In the genomic region with DNA sequence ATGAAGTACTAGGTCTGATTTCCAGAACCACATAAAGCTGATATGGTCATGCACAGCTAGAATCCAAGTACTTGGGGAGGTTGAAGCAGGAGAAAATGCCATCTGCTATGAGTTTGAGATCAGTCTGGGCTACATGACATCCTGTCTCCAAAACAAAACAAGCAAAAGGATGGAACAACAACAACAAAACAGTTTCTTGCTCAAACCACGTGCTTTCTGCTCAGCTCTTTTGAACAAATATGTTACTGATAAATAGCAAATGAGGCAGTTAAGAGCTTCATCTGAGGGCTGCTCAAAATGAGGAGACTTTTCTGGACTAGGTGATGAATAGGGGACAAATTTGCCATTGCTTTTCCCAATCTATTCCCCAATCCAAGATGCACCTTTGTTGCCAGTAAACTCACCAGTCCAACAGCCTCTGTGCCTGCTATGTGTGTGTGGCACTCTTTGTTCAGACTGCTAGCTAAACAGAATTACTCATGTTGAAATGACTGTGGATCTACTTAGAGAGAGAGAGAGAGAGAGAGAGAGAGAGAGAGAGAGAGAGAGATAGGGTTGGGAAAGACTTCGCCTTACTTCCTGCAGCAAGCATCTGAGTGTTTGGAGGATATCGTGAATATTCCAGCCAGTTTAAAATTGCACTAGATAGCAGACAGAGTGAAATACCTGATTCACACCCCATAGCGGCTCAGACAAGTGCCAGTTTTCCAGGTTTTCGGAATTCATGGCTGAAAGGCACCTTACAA, we compare ENCODE assay signal across 9 mouse cellular contexts. TPM values are rescaled to one million over a fixed set of nuclear protein-coding genes. Genes with fewer than 3 reads are reported as not detected.
DNase-seq lines count a peak whose midpoint lies in the region; ATAC-seq and TF ChIP-seq lines count a peak whose summit lies in the region.
"Had no signal": no experiment of that assay in that cellular context is flagged by ENCODE, and none has a peak within 500 bp of the region (broad histone marks: within the 10 kb centered on the region; RNA-seq: fewer than 3 reads in every experiment).

No protein-coding gene starts in this region.

- peak overlapping the region; percentile 95 for H3K4me2 ChIP-seq in forebrain, embryonic 11.5 days (ENCODE audit: low read depth, low read length, severe bottlenecking)
- H3K4me2 ChIP-seq in liver, embryonic 14.5 days (ENCODE audit: low read depth), result peak overlapping the region; percentile 97

- peaks cover 2% of the 10 kb centered on the region for H3K79me3 ChIP-seq in C2C12 (ENCODE audit: low read depth)

- peak overlapping the region; percentile 94 for H3K4me3 ChIP-seq in heart, embryonic 10.5 days
- H3K4me3 ChIP-seq in C2C12 (ENCODE audit: insufficient read depth, poor library complexity, severe bottlenecking), result peak overlapping the region; percentile 65
- H3K4me3 ChIP-seq in forebrain, embryonic 11.5 days (ENCODE audit: low read depth, low read length), result peak overlapping the region; percentile 88
- H3K4me3 ChIP-seq in liver, embryonic 14.5 days (ENCODE audit: insufficient read depth in 1 of 2, low read depth in 2 of 2, low read length in 2 of 2), result peak overlapping the region; percentile 92 to 94

- ATAC-seq in forebrain, embryonic 11.5 days (replicated peaks; ENCODE audit: low FRiP score), result no peak
- no peak for ATAC-seq in liver, embryonic 14.5 days (ENCODE audit: insufficient read depth)
- ATAC-seq in erythroid progenitor cell, adult 5-6 weeks (replicated peaks; ENCODE audit: low FRiP score, poor library complexity, severe bottlenecking), result no peak
- ATAC-seq: Patski had no signal

- intact Hi-C loops in heart, postnatal 25 days (cut with DNase I), result loop anchor here (2.0 to 5.0 kb wide), 2 partner anchors 60 to 139 kb away; a partner anchor contains a TSS
- intact Hi-C loops in gastrocnemius, postnatal 14 days (cut with DNase I; ENCODE audit: low total_unique reads), result no loop called here

- H3K9ac ChIP-seq in forebrain, embryonic 11.5 days (ENCODE audit: low read length), result peak overlapping the region; percentile 59
- peak overlapping the region; percentile 94 for H3K9ac ChIP-seq in liver, embryonic 14.5 days (replicated peaks)

- peak overlapping the region; percentile 58 for H3ac ChIP-seq in C2C12 (ENCODE audit: control insufficient read depth, insufficient read length, low read depth)

- 22% methylated on average over 5 of the region's 5 CpGs for WGBS in heart, embryonic 10.5 days
- WGBS in forebrain, embryonic 11.5 days, result 28% methylated on average over 5 of the region's 5 CpGs
- WGBS in liver, embryonic 14.5 days (ENCODE audit: insufficient replicate concordance), result 5% methylated on average over 5 of the region's 5 CpGs

- peak overlapping the region; percentile 96; the same call in 1 of the 2 replicates for H3K27ac ChIP-seq in heart, embryonic 10.5 days
- H3K27ac ChIP-seq in forebrain, embryonic 11.5 days (ENCODE audit: low read depth, low read length), result no peak overlapping the region
- peak overlapping the region; percentile 72 for H3K27ac ChIP-seq in liver, embryonic 14.5 days

- no peaks in the 10 kb centered on the region for H3K36me3 ChIP-seq in heart, embryonic 10.5 days
- H3K36me3 ChIP-seq in C2C12 (ENCODE audit: control insufficient read depth, insufficient read depth), result no peaks in the 10 kb centered on the region
- H3K36me3 ChIP-seq in forebrain, embryonic 11.5 days (ENCODE audit: control insufficient read depth, insufficient read depth, low read length), result no peaks in the 10 kb centered on the region
- no peaks in the 10 kb centered on the region for H3K36me3 ChIP-seq in liver, embryonic 14.5 days (replicated peaks; ENCODE audit: control insufficient read depth, insufficient read depth, low read depth)

- no peak for TF ChIP-seq CTCF in C2C12 (IDR thresholded peaks at IDR 0.05; ENCODE audit: control insufficient read depth, insufficient read depth, insufficient read length)
- no peak for TF ChIP-seq CTCF in liver, embryonic 14.5 days (IDR thresholded peaks at IDR 0.05; ENCODE audit: low read depth)

- DNase-seq in heart, embryonic 10.5 days (ENCODE audit: low spot score), result no peak
- DNase-seq in heart, postnatal 25 days (ENCODE audit: low spot score), result no peak
- no peak for DNase-seq in forebrain, embryonic 11.5 days (ENCODE audit: low spot score)
- no peak for DNase-seq in liver, embryonic 14.5 days (ENCODE audit: low read depth in 3 of 3, low spot score in 3 of 3)
- no peak for DNase-seq in gastrocnemius, postnatal 14 days
- DNase-seq in thymus, postnatal 4 days, result no peak

- TF ChIP-seq EP300 in liver, embryonic 14.5 days (IDR thresholded peaks at IDR 0.05; ENCODE audit: low read depth), result no peak

- H3K79me2 ChIP-seq in C2C12 (ENCODE audit: control insufficient read depth, insufficient read depth), result peaks cover 11% of the 10 kb centered on the region

- no peaks in the 10 kb centered on the region for H3K9me3 ChIP-seq in heart, embryonic 10.5 days
- no peaks in the 10 kb centered on the region for H3K9me3 ChIP-seq in forebrain, embryonic 11.5 days (ENCODE audit: control insufficient read depth, low read length)
- H3K9me3 ChIP-seq in liver, embryonic 14.5 days (ENCODE audit: control insufficient read depth, low read length), result no peaks in the 10 kb centered on the region

- no peaks in the 10 kb centered on the region for H3K27me3 ChIP-seq in heart, embryonic 10.5 days (ENCODE audit: insufficient read depth, poor library complexity, severe bottlenecking)
- no peaks in the 10 kb centered on the region for H3K27me3 ChIP-seq in C2C12 (ENCODE audit: control insufficient read depth, insufficient read depth, insufficient read length)
- H3K27me3 ChIP-seq in forebrain, embryonic 11.5 days (ENCODE audit: control insufficient read depth, insufficient read depth, low read length), result no peaks in the 10 kb centered on the region
- no peaks in the 10 kb centered on the region for H3K27me3 ChIP-seq in liver, embryonic 14.5 days (ENCODE audit: control insufficient read depth, insufficient read depth, low read length)
- H3K27me3 ChIP-seq: Patski had no signal

- H3K4me1 ChIP-seq in heart, embryonic 10.5 days, result peaks cover 21% of the 10 kb centered on the region
- no peaks in the 10 kb centered on the region; the same call in 1 of the 2 replicates for H3K4me1 ChIP-seq in forebrain, embryonic 11.5 days (replicated peaks; ENCODE audit: control insufficient read depth, insufficient read depth, low read length)
- peaks cover 23 to 32% of the 10 kb centered on the region in 2 experiments for H3K4me1 ChIP-seq in liver, embryonic 14.5 days (replicated peaks; ENCODE audit: control insufficient read depth in 2 of 2, insufficient read depth in 2 of 2, low read length in 1 of 2)

TF ChIP-seq in C2C12, 6 proteins besides CTCF, POLR2A, EP300 and RAD21:
- TF ChIP-seq USF1 (IDR thresholded peaks at IDR 0.05; ENCODE audit: low read depth), result no peak
- TF ChIP-seq MYOD1 (IDR thresholded peaks at IDR 0.05; ENCODE audit: control insufficient read depth, insufficient read length, low read depth), result no peak
- TF ChIP-seq FOSL1 (IDR thresholded peaks at IDR 0.05; ENCODE audit: insufficient read depth, low read length, poor library complexity, severe bottlenecking), result no peak
- no peak for TF ChIP-seq CEBPB (IDR thresholded peaks at IDR 0.05; ENCODE audit: low read depth)
- no peak for TF ChIP-seq MYOG (IDR thresholded peaks at IDR 0.05; ENCODE audit: control insufficient read depth, extremely low read depth, insufficient read length)
- TF ChIP-seq MAX (IDR thresholded peaks at IDR 0.05), result no peak

RNA-seq across cellular contexts. Expression of a gene that starts 0.9 kb away (rescaled TPM):
- polyA plus RNA-seq in heart, embryonic 10.5 days (2016; fragmentation: Nextera tagmentation; extraction: Ambion mirVana), result 36.2 and 38.1 TPM in 2 replicates
- 10 to 100 TPM; 27.0 to 31.7 TPM for total RNA-seq in heart, postnatal 25 days (2021)
- polyA plus RNA-seq in C2C12 (2012; fragmentation: generic; extraction: Trizol), result 16.6 TPM
- 63.7 and 71.4 TPM in 2 replicates for polyA plus RNA-seq in forebrain, embryonic 11.5 days (2014; fragmentation: Nextera tagmentation; extraction: Ambion mirVana)
- 20.5 and 21.6 TPM in 2 replicates for polyA plus RNA-seq in liver, embryonic 14.5 days (2012; rRNA removed)
- polyA plus RNA-seq in liver, embryonic 14.5 days (2014; fragmentation: Nextera tagmentation; extraction: Ambion mirVana), result 14.9 and 16.9 TPM in 2 replicates
- 71.7 and 122 TPM in 2 replicates for total RNA-seq in erythroid progenitor cell, adult 5-6 weeks (2015; ENCODE audit: low replicate concordance)
- 59.9 and 75.3 TPM in 2 replicates for total RNA-seq in erythroid progenitor cell, adult 5-6 weeks (2017; ENCODE audit: low replicate concordance)
- 10 to 100 TPM; 20.3 to 22.7 TPM for total RNA-seq in gastrocnemius, postnatal 14 days (2021)

RNA-seq across cellular contexts. Expression of a gene that starts 59.5 kb away (rescaled TPM):
- 73.7 and 78.3 TPM in 2 replicates for polyA plus RNA-seq in heart, embryonic 10.5 days (2016; fragmentation: Nextera tagmentation; extraction: Ambion mirVana)
- total RNA-seq in heart, postnatal 25 days (2021), result 10 to 100 TPM; 43.7 to 46.0 TPM
- 28.5 TPM for polyA plus RNA-seq in C2C12 (2012; fragmentation: generic; extraction: Trizol)
- 37.6 and 41.3 TPM in 2 replicates for polyA plus RNA-seq in forebrain, embryonic 11.5 days (2014; fragmentation: Nextera tagmentation; extraction: Ambion mirVana)
- polyA plus RNA-seq in liver, embryonic 14.5 days (2012; rRNA removed), result 27.1 and 35.4 TPM in 2 replicates
- polyA plus RNA-seq in liver, embryonic 14.5 days (2014; fragmentation: Nextera tagmentation; extraction: Ambion mirVana), result 7.4 and 11.5 TPM in 2 replicates
- 22.3 and 32.3 TPM in 2 replicates for total RNA-seq in erythroid progenitor cell, adult 5-6 weeks (2015; ENCODE audit: low replicate concordance)
- total RNA-seq in erythroid progenitor cell, adult 5-6 weeks (2017; ENCODE audit: low replicate concordance), result 18.6 and 29.7 TPM in 2 replicates
- 10 to 100 TPM; 32.8 to 36.2 TPM for total RNA-seq in gastrocnemius, postnatal 14 days (2021)
